ENCODE assay signal across 8 mouse cellular contexts in genomic region chr2:60418075-60418474, GRCm38 (mm10). TPM values are rescaled to one million over a fixed set of nuclear protein-coding genes. Genes with fewer than 3 reads are reported as not detected.
DNase-seq lines count a peak whose midpoint lies in the region; ATAC-seq lines count a peak whose summit lies in the region.
"Had no signal": no experiment of that assay in that cellular context is flagged by ENCODE, and none has a peak within 500 bp of the region (broad histone marks: within the 10 kb centered on the region; RNA-seq: fewer than 3 reads in every experiment).

No protein-coding gene starts in this region.

- H3K27me3 ChIP-seq in hindbrain, embryonic 16.5 days (replicated peaks; ENCODE audit: control insufficient read depth, insufficient read depth, low read length): no peaks in the 10 kb centered on the region
- H3K27me3 ChIP-seq: stomach, embryonic 15.5 days had no signal

- H3K9me3 ChIP-seq in hindbrain, embryonic 16.5 days (ENCODE audit: control insufficient read depth, low read length): no peaks in the 10 kb centered on the region
- H3K9me3 ChIP-seq: stomach, embryonic 15.5 days had no signal

- ATAC-seq in hindbrain, embryonic 16.5 days: peak; percentile 63
- peak; percentile 94 for ATAC-seq in megakaryocyte, adult 5-6 weeks (ENCODE audit: poor library complexity, severe bottlenecking)

- H3K4me3 ChIP-seq in hindbrain, embryonic 16.5 days (ENCODE audit: low read length): no peak overlapping the region
- H3K4me3 ChIP-seq: stomach, embryonic 15.5 days had no signal

- DNase-seq in WW6 (ENCODE audit: low read depth, low spot score): peak; percentile 55
- peak; percentile 84 to 86 for DNase-seq in cerebellum, postnatal 10 days
- DNase-seq in frontal cortex, postnatal 25 days (ENCODE audit: low spot score in 2 of 2): peak; percentile 14 to 63
- DNase-seq in left cerebral cortex, adult 18-20 months (ENCODE audit: low spot score in 2 of 2): peak; percentile 78 to 80
- DNase-seq in right cerebral cortex, postnatal 14 days: peak; percentile 69

- no peak overlapping the region for H3K27ac ChIP-seq in hindbrain, embryonic 16.5 days (ENCODE audit: low read depth, low read length)
- H3K27ac ChIP-seq: stomach, embryonic 15.5 days had no signal

- H3K9ac ChIP-seq in hindbrain, embryonic 16.5 days (ENCODE audit: low read depth, low read length): no peak overlapping the region
- H3K9ac ChIP-seq: stomach, embryonic 15.5 days had no signal

- no peak overlapping the region for H3K4me2 ChIP-seq in hindbrain, embryonic 16.5 days (ENCODE audit: low read length)
- H3K4me2 ChIP-seq: stomach, embryonic 15.5 days had no signal

- WGBS in hindbrain, embryonic 16.5 days: 8% methylated on average over 6 of the region's 6 CpGs

- no peaks in the 10 kb centered on the region for H3K36me3 ChIP-seq in hindbrain, embryonic 16.5 days (ENCODE audit: control insufficient read depth, insufficient read depth, low read length)
- H3K36me3 ChIP-seq: stomach, embryonic 15.5 days had no signal

- H3K4me1 ChIP-seq in hindbrain, embryonic 16.5 days (ENCODE audit: control insufficient read depth, insufficient read depth, low read depth, low read length): no peaks in the 10 kb centered on the region
- H3K4me1 ChIP-seq: stomach, embryonic 15.5 days had no signal

RNA-seq across cellular contexts. Expression of gene Ly75, which starts 35.0 kb away (rescaled TPM):
- polyA plus RNA-seq in hindbrain, embryonic 16.5 days (2015; fragmentation: Nextera tagmentation; extraction: Ambion mirVana): 1.6 and 1.9 TPM in 2 replicates
- under 1 TPM; 0.56 to 0.63 TPM for total RNA-seq in left cerebral cortex, adult 18-20 months (2021)
- 6.7 and 7.3 TPM in 2 replicates for total RNA-seq in megakaryocyte, adult 5-6 weeks (2015)
- 10.0 and 15.4 TPM in 2 replicates for total RNA-seq in megakaryocyte, adult 5-6 weeks (2017)

Comparison
In these comparisons a context has a peak if more than half of its experiments do, and no peak if none do; other contexts are left out.
1. RNA of gene Ly75, which starts 35.0 kb away (total RNA-seq): 6.7 to 15.4 TPM in megakaryocyte, adult 5-6 weeks; 0.56 to 0.63 TPM in left cerebral cortex, adult 18-20 months; every median in the first group is over 4 times any median in the second.
2. Peak in every context shown above with its lines, with median percentiles within 50 percentile points of each other: DNase-seq.